Mouse (Mus musculus) NIH3T3 (cell line): Measurements from ENCODE around the gene Olfr76.
"Not testable (repeated sequence)": the region's sequence is repeated elsewhere in the genome, so short reads cannot be mapped to it uniquely, and the experiment has no call there.

Experiments used
- DNase-seq: peaks from one replicate; pipeline ENCODE4 v3.0.0-alpha.2; 2012; ENCODE audit warnings: low read depth

Olfr76 gene

DNA sequence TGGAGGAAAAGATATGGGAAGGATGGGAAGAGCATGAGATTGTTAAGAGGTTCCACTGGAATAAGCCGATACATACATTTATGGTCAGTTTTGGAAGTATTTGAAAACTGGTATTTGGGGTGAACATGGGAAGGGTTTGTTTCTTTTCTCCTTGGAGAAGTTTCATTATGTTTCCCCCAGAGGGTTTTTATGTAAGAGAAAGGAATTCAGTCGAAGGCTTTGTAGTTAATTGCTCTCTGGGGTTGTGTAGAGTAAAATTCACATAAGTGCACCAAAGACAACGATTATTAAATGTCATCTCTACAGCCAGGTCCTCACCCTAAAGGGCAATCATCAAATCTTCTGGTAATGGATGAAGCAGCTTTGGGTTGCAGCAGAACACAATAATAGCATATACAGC lies at the start of gene Olfr76:
Gene Olfr76 (minus strand): TSS at position 101 of the 400 bp plus-strand sequence.
- DNase-seq: no peak

DNA sequence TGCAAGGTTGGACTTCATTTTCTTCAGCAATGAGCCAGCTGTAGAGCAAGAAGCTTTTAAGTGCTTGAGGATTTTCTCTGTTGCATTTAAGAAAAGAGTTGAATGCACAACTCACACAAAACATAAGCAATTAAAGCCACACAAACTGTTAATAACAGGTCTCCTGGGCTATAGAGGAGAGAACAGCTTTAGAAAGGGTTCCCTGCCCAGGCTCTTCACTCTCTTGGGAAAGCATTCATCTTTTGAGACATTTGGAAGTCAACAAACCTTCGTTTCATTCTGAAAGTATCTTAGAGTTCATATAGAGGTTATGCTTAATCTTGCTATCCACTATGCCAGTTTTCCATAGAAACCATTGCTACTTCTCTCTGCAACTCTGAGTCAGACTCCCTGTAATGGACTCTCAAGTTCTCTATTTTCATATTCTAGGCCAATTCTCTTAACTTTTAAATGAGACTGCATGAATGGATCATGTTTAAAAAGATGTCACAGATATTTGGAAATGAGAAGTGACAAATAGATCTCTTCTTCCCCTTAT lies 47.1 kb upstream of the Olfr76 start, which contains the start of gene Olfr1555-ps1:
Gene Olfr1555-ps1 (minus strand): TSS at position 51 of the 538 bp plus-strand sequence.
- DNase-seq: not testable (repeated sequence)

DNA sequence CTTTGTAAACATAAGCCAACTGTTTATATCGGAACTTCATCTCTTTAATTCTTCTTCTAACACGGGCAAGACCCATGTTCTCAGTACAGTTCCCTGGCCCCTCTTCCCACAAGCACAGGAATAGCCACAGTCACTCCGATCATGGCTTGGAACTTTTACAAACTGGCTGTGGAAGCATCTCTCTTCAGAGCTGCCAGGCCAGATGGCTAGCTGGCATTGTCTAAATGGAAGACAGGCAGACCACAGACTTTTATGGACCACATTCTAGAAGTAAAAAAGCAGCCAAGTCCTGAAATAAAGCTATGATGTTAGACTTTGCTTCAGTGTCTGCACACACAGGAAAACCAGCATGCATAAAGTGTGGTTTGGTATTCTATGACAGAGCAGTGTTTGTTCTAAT lies 22.4 kb upstream of the Olfr76 start:
- DNase-seq: no peak

DNA sequence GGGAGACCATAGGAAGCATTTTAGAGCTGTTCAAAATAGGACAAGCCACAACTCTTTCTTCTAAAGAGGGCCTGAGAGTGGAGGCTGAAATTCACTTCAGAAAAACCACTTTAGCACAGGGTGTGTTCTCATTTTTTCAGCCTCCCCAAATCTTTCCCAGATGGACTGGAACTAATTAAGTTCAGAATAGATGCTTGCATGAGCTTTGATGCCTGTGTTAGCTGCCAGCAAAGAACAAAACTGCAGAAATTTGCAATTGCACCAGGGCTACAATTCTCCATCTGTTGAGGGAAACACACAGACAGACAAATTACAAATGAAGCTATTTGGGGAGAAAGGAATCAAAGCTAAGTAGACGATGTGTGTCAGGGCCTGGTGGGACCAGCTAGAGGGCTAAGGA lies 20.4 kb upstream of the Olfr76 start:
- DNase-seq: no peak

DNA sequence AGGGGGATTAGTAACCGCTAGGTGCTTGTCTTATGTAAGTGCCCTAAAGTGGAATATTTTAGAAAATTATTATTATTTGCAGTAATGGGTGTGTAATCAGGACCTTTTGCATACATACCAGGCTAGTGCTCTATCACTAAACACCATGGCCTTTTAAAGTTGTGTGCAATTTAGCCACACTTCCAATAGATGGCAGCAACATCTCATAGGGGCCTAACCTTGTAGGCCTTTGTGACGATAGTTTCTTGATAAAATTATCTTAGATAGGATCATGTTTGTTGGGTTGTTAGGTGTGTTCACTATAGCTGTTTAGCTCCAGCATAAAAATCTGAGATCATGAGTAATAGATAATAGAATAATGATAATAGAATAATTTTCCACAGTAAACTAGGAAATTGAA lies 11.3 kb upstream of the Olfr76 start:
- DNase-seq: peak; percentile 70

DNA sequence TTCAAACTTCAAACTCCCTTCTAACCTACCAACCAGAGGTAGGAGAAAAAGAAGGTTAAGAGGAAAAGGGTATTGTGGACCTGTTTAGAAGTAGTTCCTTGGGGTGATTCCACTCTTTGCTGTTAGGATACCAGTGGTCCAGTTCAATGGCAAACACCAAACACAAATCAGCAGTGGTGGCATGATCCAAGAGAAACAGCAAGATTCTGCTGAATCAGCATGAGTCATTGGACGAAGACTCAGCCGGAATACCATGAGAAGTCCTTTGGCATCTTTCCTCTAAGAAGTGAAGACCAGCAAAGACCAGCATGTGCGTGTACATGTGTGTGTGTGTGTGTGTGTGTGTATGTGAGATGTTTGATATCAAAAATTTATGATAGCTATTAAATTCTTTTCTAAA lies 6.5 kb downstream of the Olfr76 start:
- peak; percentile 7 for DNase-seq

DNA sequence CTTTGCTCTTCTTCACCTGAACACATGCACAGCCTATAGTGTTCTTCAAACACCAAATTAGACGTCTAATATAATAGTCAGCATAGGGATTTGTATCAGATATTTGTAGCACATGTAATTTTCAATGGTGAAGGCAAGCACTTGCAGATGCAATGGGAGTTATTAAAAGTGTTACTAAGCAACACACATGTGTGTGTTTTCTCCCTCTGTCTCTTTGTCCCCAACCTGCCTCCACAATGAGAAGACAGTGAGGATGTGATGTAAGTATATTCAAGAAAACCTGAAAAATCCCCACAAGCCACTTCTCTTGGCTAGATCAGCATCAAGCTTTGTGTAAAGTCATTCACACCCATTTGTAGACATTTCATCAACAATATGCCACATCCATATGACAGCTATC lies 7.2 kb downstream of the Olfr76 start, which contains the start of gene Olfr1428:
Gene Olfr1428 (minus strand): TSS at position 101 of the 400 bp plus-strand sequence.
- DNase-seq: no peak

DNA sequence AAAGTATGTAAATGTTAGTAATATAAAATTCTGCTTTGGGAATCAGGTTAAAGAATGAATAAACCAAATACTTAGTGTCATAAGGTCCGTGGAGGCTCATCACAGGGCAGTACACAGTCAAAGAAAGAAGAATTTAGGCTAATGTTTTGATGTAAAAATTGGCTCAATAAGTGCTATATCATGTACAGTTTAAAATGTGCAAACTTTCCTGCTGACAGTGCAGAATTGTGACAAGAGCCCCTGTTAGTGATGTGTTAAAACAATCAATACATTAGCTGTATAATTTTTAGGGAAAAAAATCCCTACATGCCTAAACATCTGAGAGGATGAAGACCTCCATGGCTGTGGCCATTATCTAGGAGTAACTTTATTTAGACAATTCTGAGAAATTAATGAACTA lies 9.2 kb downstream of the Olfr76 start:
- DNase-seq: no peak

DNA sequence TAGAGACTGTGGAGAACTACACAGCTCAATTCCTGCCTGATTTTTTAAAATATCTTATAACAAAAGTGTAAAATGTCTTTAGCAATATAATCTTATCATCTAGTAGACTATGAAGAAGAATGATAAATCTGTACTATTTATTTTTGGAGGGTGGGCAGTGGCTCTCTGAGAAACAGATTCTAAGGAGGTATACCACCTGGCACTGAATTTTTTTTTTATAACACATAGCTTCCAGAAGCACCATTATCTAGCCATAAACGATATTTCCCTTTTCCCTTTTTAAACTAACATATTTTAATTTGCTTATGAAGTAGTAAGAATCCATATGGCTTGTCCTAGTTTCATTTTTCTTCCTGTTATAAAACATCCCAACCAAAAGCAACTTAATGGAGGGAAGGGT lies 18.5 kb downstream of the Olfr76 start:
- no peak for DNase-seq

DNA sequence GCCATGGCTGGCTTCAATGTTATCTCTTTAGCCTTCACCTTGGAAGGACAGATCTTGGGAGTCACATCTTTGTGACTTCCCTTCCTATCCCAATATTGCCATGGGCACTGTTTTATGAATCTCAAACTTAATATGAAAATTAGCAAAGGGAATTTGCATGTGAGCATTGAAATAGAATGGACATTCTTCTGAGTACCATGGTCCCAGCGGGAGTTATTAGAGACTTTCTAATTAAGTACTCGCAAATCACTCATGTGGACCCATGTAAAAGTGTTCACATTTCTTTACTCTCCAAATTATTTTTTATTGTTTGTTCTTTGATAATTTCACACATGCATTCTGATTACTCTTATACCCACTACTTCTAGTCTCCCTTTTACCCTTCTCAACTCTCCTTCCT lies 19.8 kb downstream of the Olfr76 start, which contains the start of gene Olfr1427:
Gene Olfr1427 (minus strand): TSS at position 101 of the 400 bp plus-strand sequence.
- DNase-seq: no peak

DNA sequence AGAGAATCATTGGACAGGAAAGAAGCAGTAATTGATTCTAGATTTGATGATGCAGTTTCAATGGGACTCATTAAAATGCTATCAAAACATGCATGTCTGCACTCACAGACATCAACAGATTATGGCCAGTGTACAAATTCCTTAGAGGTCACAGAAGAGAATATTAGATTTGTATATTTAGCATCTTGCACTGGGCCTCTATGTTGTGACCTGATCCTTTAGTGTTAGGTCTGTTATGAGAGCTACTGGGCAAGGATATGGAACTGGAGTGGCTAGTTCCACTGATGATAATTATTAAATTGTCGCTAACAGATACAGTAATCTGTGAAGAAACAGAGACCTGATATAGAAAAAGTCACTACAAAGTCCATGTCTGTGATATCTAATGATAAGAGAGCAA lies 31.1 kb downstream of the Olfr76 start, which contains the start of gene Olfr1426:
Gene Olfr1426 (minus strand): TSS at position 101 of the 400 bp plus-strand sequence.
- DNase-seq: no peak

DNA sequence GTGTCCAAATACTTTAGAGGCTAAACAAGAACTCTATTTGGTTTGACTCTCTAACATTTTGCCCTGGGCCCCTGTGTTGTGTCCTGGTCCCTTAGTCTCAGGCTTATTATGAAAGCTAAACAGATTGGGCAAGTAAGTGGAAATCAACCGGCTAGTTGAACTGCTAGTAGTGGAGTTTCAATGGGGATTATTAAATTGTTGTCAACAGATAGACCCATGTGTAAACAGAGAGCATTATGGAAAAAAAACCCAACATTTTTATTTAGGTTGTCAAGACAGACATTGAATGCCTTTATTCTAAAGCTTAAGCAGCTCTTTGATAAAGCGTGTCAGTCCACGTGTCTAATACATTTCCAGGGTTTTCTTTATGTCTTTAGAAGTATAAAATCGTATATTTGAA lies 45.4 kb downstream of the Olfr76 start, which contains the start of gene Olfr1425:
Gene Olfr1425 (minus strand): TSS at position 101 of the 400 bp plus-strand sequence.
- DNase-seq: not testable (repeated sequence)

DNA sequence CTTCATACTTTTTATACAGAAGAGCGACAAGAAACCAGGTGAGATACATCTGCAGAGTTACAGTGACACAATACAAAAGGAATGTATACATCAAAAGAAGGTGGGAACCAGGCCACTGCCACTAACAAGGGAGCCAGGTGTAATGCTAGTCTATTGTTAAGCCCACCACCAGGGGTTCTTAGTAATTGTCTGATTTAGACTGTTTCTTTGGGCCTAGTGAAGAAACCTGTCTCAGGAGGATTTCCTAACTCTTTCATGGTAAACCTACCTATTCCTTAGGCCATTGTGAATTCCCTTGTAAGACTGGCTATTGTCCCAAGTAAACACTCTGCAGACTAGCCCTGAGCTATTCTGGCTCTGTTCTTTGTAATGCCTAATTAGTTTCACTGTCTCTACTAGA lies 53.5 kb downstream of the Olfr76 start:
- DNase-seq: not testable (repeated sequence)
